Mouse (Mus musculus) C2C12 (cell line): ENCODE data around the gene Rpl26.

ENCODE experiments used
- CTCF ChIP-seq: IDR thresholded peaks from one replicate; pipeline ENCODE4 v1.5.1; 2011; ENCODE audit not compliant: control insufficient read depth, insufficient read depth, insufficient read length
- FOSL1 ChIP-seq: IDR thresholded peaks from one replicate; pipeline ENCODE4 v1.8.0; 2011; ENCODE audit warnings: mild to moderate bottlenecking, low read length; ENCODE audit not compliant: poor library complexity, insufficient read depth, severe bottlenecking

GRCm38 (mm10) chr11:68926981-68927380 lies 25.6 kb downstream of the Rpl26 start, which contains the start of gene Odf4:
- TF ChIP-seq CTCF (no peak), FOSL1 (no peak)
